Mouse (Mus musculus): Measurements from ENCODE around the gene Gm8773.

Gene Gm8773

DNA sequence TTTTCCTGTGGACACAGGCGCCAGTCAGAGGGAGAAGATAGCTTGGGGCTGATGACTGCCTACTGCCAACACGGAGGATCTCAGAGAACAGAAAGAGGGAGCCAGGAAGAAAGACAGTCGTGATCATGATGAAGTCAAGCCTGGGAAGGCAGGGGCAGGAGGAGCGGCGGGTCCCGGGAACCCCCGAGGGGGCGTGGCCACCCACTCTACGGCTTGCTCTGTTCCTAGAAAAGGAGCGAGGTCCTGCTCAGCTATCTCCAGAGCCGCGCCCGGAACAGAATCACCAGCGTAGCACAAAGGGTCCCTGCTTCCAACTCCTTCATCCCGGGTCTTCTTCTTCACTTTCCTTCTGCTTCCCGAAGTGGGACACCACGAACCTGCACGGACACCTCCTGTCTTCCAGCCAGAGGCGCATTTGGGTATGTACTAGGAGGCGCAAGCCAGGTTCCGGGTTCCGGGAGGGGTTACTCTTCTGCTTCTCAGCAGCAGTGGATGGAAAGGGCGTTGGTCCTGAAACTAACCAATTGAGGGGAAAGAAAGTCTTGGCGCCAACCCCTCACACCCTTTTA, at the start of gene Gm8773:
Gene Gm8773, plus strand, starts transcription at position 51 of the 569 bp plus-strand sequence.
- DNase-seq (ENCODE audit: low read depth, low spot score), result peak; percentile 12

DNA sequence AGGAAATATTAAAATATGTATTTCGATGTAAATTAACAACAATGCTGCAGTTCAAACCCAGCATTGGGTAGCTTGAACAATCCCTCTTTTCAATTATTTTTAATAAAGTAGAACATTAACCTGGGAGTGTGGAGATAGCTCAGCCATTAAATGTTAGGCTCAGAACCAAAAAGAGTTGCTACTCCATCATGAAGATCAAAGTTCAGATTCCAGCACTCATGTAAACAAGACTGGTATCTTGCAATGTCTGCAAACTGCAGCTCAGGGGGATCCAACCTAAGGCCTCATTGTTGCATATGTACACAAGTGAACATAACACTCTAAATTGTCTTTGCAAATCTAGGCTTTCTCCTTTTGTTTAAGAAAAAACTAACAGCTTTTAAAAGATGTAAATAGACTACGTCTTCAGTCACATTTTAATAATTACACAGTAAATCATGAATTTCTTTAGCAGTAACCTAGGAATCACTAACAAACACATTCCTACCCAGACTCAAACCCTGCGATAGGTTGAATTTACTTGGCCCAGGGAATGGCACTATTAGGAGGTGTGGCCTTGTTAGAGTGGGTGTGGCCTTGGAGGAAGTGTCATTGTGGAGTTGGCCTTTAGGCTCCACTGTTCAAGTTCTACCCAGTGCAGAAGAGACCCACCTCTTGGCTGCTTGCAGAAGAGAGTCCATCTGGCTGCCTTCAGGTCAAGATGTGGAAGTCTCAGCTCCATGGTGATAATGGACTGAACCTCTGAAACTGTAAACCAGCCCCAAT, 39.8 kb upstream of the Gm8773 start:
- no peak for DNase-seq (ENCODE audit: low read depth, low spot score)

DNA sequence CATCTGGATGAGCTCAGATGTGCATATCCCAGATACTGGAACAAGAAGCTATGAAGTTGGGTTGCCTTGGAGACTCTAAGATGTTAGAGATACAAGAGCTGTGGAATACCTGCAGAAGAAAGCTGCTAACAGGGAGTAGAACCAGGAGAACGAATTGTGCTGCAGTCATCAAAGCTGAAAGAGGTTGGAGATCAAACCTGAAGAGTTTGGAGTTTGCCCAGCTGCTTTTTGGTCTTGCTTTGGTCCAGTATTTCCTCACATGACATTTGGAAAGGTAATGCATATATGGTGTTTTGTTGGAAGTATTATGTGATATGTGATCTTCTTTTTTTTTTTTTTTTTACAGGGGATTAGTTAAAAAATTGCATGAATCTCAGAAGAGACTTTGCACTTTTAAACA, 37.5 kb upstream of the Gm8773 start:
- DNase-seq (ENCODE audit: low read depth, low spot score), result no peak

DNA sequence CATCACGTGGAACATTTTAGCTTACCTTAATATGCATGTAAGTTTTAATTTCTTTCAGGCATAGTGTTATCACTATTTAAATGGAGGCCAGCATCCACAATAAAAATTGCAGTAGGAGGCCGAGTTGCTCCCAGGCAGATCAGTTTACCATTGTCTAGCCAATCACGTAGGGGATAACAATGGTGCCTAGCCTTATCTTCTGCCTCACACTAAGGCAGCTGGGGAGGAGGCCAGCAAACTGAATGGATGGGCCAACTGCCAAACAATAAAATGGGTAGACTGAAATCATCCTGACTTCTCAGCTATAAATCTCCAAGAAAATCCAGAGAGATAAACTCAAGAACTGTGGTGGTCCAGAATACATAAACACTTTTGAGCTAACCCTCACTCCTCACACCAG, 33.8 kb upstream of the Gm8773 start:
- DNase-seq (ENCODE audit: low read depth, low spot score), result no peak

DNA sequence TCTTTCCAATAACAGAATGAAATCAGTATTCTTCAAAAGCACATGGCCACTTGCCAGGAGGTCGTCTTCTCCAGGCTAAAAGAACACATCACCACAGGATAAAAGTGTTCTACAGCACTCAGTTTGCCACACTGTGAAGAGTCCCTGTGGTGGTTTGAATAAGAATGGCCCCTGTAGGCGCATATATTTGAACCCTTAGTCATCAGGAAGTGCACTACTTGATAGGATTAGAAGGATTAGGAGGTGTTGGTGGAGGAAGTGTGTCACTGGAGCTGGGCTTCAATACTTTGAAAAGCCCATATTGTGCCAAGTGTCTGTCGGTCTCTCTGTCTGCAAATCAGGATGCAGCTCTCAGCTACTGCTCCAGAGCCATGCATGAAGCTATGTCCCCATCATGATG, 33.2 kb upstream of the Gm8773 start:
- DNase-seq (ENCODE audit: low read depth, low spot score), result no peak

DNA sequence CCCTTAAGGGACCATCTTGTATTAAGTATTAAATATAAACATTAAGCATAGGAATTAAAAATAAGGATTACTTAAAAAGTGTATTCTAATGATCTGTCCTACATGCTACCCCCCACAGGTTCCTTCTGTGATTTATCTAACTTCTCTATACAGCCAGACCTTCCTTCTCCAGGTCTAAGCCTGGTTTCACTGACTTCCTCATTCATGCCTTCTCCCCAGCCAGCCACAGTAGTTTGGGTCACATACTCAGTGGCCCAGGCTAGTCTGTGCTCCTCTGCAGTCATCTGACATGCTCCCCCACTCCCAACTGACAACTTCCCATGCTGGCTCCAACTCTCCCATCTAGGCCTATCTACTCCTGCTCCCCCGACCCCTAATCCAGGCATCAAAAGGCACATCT, 22.5 kb upstream of the Gm8773 start:
- DNase-seq (ENCODE audit: low read depth, low spot score), result no peak

DNA sequence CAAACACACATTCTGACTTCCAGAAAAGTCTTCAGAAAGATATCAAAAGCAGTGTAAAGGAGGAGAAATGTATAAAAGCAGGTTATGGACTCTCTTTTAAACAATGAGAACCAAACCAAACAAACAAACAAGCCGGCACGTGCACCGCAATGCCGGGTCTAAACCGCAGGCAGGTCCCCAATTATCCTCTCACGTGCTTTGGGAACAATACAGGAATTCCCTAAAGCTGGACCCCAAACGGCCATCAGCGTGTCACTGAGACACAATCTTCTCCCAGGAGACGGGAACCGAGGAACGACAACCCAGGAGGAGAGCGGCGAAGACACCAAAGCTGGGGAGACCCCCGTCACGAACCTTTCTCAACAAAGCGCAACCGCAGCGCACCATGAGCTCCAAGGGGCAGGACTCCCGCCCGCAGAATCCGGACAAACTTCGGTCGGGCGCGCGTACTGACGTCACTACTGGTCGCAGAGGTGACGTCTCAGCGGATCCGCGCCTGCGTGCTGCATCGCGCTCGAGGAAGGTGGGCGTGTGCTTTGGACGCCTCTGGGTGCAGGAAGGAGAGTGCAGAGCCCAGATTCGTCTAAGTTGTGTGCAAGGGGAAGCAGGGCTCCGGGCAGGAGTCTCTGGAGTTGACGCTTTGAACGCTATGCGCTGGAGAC, 14.4 kb upstream of the Gm8773 start, which contains the start of gene Gtpbp10:
Gene Gtpbp10, minus strand, starts transcription at position 460 of the 662 bp plus-strand sequence.
- peak; percentile 95 for DNase-seq (ENCODE audit: low read depth, low spot score)

DNA sequence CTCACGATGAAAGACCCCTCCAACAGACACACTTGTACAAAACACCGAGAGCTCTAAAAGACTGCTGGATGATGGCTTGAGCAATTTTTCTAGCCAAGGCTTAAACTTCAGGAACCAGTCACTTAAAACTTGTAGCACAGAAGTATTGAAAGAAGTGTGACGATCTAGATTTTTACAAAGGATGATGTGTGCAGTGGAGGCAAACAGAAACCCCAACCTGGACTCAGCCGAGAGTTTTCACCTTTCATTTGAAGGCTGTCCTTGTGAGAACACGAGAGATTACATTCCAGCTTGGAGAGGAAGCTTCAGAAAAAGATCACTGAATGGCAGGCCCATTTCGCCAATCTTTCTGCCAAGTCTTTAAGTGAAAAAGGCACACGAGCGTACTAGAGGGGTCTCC, 13.8 kb upstream of the Gm8773 start:
- DNase-seq (ENCODE audit: low read depth, low spot score), result no peak

DNA sequence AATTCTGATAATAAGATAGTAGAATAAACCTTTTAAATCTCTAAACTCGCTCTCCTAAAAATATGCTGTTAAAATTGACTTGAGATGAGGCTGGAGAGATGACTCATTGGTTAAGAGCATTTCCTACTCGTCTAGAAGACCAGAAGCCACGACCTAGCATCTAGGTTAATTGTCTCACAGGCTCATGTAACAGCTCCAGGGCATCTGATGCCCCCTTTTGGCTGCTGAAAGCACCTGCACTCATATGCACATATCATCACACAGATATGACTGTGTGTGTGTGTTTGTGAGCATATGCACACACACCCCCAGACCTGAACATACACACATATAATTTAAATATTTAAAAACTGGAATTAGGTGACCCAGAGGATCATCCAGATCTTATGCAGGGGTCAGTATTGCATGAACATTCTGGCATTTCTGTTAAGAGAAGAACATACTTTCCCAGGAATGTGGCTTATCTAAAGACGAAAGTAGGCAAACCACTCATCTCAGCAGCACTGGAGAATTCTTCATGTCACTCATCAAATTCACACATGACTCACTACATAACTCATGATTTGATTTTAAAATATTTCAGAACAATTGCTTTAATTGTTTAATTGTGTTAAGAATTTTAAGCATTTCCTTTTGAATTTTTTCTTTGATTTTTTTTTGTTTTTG, 12.4 kb upstream of the Gm8773 start:
- DNase-seq (ENCODE audit: low read depth, low spot score), result no peak

DNA sequence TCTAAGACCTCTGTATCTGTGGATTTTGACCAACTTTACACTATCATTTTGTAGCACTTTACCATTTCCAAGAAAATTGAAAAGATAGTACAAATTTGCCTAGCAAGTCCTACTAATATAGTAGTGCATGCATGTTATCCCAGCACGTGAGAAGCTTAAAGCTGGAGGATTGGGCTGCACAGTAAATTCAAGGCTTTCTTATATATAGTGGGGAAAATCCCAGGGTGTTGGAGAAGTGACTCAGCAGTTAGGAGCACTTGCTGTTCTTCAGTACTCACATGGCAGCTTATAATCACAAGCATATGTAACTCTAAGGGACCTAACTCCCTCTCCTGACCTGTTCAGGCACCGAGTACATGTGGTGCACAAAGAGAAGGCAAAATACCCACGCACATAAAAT, 11.2 kb upstream of the Gm8773 start:
- DNase-seq (ENCODE audit: low read depth, low spot score), result no peak

DNA sequence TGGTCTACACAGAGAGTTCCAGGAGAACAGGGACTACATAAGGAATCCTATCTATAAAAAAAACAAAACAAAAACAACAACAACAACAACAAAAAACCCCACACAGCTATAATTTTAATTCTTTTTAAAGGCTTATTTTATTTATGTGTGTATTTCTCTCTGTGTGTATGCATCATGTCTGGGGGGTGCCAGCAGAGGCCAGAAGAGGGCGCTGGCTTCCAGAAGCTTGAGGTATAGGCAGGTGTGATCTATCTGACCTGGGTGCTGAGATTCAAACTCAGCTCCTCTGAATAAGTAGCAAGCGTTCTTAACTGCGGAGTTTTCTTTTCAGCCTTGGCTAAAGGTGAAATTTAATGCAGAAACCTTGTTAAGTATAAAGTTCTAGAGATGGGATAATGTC, 14.1 kb downstream of the Gm8773 start:
- no peak for DNase-seq (ENCODE audit: low read depth, low spot score)

DNA sequence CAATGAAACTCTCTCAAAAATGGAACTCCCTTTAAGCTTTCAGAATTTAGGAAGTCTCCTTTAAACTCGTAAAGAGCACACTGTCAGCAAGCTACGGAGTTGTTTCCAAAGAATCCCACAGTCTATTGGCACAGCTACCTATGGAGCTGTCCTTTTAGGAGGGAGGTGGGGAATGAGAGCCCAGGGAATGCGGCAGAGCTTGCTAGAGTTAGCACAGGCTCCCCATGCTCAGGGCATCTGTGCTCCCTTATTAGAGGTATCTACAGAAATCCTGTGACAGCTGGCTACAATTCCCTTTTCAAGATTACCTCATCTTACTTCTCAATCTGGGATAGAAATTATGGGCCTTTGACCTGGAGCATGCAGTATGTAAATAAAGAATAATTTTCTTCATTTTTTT, 36.9 kb downstream of the Gm8773 start:
- no peak for DNase-seq (ENCODE audit: low read depth, low spot score)

DNA sequence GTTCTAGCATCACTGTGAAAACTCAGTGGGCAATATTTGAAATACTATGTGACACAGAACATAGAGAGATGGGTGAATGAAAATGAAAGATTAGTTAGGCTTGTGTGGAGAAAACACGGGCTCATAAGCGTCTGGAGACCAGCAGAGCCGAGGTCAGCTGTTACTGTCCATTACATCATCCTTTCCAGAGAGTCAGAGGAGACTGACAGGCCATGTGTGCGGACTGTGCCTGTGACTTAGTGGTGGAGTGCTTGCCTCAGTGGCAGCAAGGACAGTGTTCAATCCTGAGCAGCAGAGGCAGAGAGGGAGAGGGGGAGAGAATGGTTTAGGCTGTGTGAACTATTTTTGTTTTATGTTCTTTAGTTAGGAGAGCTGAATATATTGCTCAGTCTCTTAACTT, 44.7 kb downstream of the Gm8773 start:
- DNase-seq (ENCODE audit: low read depth, low spot score), result no peak

DNA sequence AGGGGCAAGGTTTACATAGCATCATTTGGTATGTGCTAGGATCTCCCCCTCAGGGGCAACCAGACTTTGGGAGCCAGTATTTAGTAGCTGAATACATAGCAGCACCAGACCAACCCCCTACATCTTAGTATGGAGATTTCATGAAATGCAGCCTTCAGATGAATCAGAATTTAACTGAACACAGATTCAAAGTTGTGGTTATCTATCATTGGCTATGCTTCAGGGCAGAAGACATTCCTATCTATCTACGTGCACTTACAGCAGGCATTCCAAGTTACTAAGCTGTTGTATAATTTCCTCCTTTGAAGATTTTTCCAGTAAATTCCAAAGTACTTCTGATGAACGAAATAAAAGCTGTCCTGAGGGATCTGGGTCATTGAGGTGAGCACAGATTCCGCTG, 51.9 kb downstream of the Gm8773 start:
- no peak for DNase-seq (ENCODE audit: low read depth, low spot score)
